18 mouse cellular contexts compared by ENCODE assay signal in genomic region chr4:120126047-120126446, GRCm38 (mm10). TPM values are rescaled to one million over a fixed set of nuclear protein-coding genes. Genes with fewer than 3 reads are reported as not detected.
DNase-seq lines count a peak whose midpoint lies in the region; ATAC-seq and TF ChIP-seq lines count a peak whose summit lies in the region.
"Had no signal": no experiment of that assay in that cellular context is flagged by ENCODE, and none has a peak within 500 bp of the region (broad histone marks: within the 10 kb centered on the region; RNA-seq: fewer than 3 reads in every experiment).

No protein-coding gene starts in this region.

- no peaks in the 10 kb centered on the region for H3K79me2 ChIP-seq in liver, adult 2 months (ENCODE audit: control insufficient read depth, insufficient read depth, low read length)

- TF ChIP-seq CTCF in liver, adult 2 months (IDR thresholded peaks at IDR 0.05; ENCODE audit: low read depth, low read length) = no peak

- H3K9me3 ChIP-seq in liver, embryonic 11.5 days (ENCODE audit: control insufficient read depth, low read length) = no peaks in the 10 kb centered on the region
- H3K9me3 ChIP-seq: forebrain, embryonic 10.5 days; heart, embryonic 15.5 days; megakaryocyte, embryonic 14.5 days had no signal

- peak; percentile 48 for DNase-seq in adrenal gland, postnatal 14 days
- no peak for DNase-seq in adrenal gland, adult 8-10 months
- DNase-seq in liver, adult 2 months (ENCODE audit: extremely low read depth, low read depth, low spot score) = peak; percentile 72
- no peak for DNase-seq in liver, embryonic 11.5 days (ENCODE audit: low spot score)
- DNase-seq in heart, postnatal 14 days = peak; percentile 49 to 69
- peak; percentile 34 for DNase-seq in telencephalon, adult 2 months (ENCODE audit: low read depth, low spot score)
- no peak for DNase-seq in urinary bladder, postnatal 14 days (ENCODE audit: low spot score)
- no peak for DNase-seq in embryo, embryonic 10 days (ENCODE audit: low spot score)
- DNase-seq: kidney, adult 11 months; lung, adult 18-20 months; spleen, adult 18-20 months; thymus, postnatal 4 days had no signal

- WGBS in liver, adult 2 months = 44% methylated on average over 6 of the region's 6 CpGs
- WGBS in liver, embryonic 11.5 days = 86% methylated on average over 6 of the region's 6 CpGs

- H3K4me1 ChIP-seq in liver, adult 2 months (ENCODE audit: control insufficient read depth, insufficient read depth, low read length) = 0 out of 2 replicates have a peak, but pooled peaks cover 4% of the 10 kb centered on the region
- no peaks in the 10 kb centered on the region for H3K4me1 ChIP-seq in liver, embryonic 11.5 days (replicated peaks; ENCODE audit: control insufficient read depth, insufficient read depth, low read length)
- H3K4me1 ChIP-seq: megakaryocyte, embryonic 14.5 days had no signal

- H3K27ac ChIP-seq in liver, adult 2 months (replicated peaks; ENCODE audit: insufficient read depth, low read depth, low read length) = no peak overlapping the region
- no peak overlapping the region for H3K27ac ChIP-seq in liver, embryonic 11.5 days (ENCODE audit: low read depth, low read length)
- H3K27ac ChIP-seq: forebrain, embryonic 10.5 days; heart, embryonic 15.5 days had no signal

- no peak overlapping the region for H3K9ac ChIP-seq in liver, adult 2 months (ENCODE audit: low read depth, low read length)
- H3K9ac ChIP-seq in liver, embryonic 11.5 days (ENCODE audit: low read depth, low read length) = no peak overlapping the region
- H3K9ac ChIP-seq: heart, embryonic 15.5 days had no signal

- no peaks in the 10 kb centered on the region for H3K36me3 ChIP-seq in liver, adult 2 months (ENCODE audit: control insufficient read depth, insufficient read depth, low read length)
- no peaks in the 10 kb centered on the region for H3K36me3 ChIP-seq in liver, embryonic 11.5 days (ENCODE audit: control insufficient read depth, insufficient read depth, low read length)
- H3K36me3 ChIP-seq: forebrain, embryonic 10.5 days; heart, embryonic 15.5 days had no signal

- no peak for ATAC-seq in liver, embryonic 11.5 days (replicated peaks; ENCODE audit: low FRiP score)

- H3K4me3 ChIP-seq in liver, adult 2 months (ENCODE audit: insufficient read depth, low read depth, low read length) = no peak overlapping the region
- no peak overlapping the region for H3K4me3 ChIP-seq in liver, embryonic 11.5 days (ENCODE audit: low read depth, low read length)
- H3K4me3 ChIP-seq: forebrain, embryonic 10.5 days; heart, embryonic 15.5 days; megakaryocyte, embryonic 14.5 days had no signal

- no peaks in the 10 kb centered on the region for H3K27me3 ChIP-seq in liver, adult 2 months (ENCODE audit: control insufficient read depth, insufficient read depth, low read length)
- no peaks in the 10 kb centered on the region for H3K27me3 ChIP-seq in liver, embryonic 11.5 days (replicated peaks; ENCODE audit: control insufficient read depth, insufficient read depth, low read length)
- H3K27me3 ChIP-seq: heart, embryonic 15.5 days had no signal

- intact Hi-C loops in heart, postnatal 14 days (cut with DNase I) = loop anchor here (5.0 kb wide), 1 partner anchor 209 kb away; no protein-coding TSS in a partner anchor

- no peak overlapping the region for H3K4me2 ChIP-seq in liver, embryonic 11.5 days
- H3K4me2 ChIP-seq: heart, embryonic 15.5 days had no signal

- TF ChIP-seq POLR2A in liver, adult 2 months (IDR thresholded peaks at IDR 0.05; ENCODE audit: extremely low read depth, insufficient read depth, low read length) = no peak

RNA-seq across cellular contexts. Expression of gene Edn2, which starts 35.0 kb away (rescaled TPM):
- not detected in 2 replicates for total RNA-seq in adrenal gland, postnatal 14 days (2021)
- not detected for total RNA-seq in adrenal gland, adult 8-10 months (2022)
- not detected in 2 replicates for total RNA-seq in liver, adult 2 months (2014; rRNA removed)
- not detected in 2 replicates for polyA plus RNA-seq in liver, adult 2 months (2012; rRNA removed)
- 0.25 and 0.59 TPM in 2 replicates for polyA plus RNA-seq in liver, embryonic 11.5 days (2014; fragmentation: Nextera tagmentation; extraction: Ambion mirVana)
- not detected for total RNA-seq in heart, postnatal 14 days (2021)
- total RNA-seq: layer of hippocampus, adult 8-10 months; MEL had no signal
- polyA plus RNA-seq: forebrain, embryonic 10.5 days; neural tube, embryonic 11.5 days had no signal

Comparison
In these comparisons a context has a peak if more than half of its experiments do, and no peak if none do; other contexts are left out.
1. DNase-seq: peak in adrenal gland, postnatal 14 days (single experiment), liver, adult 2 months (single experiment), heart, postnatal 14 days (2 of 2) and telencephalon, adult 2 months (single experiment); none in adrenal gland, adult 8-10 months (single experiment), liver, embryonic 11.5 days (single experiment), urinary bladder, postnatal 14 days (single experiment) and embryo, embryonic 10 days (single experiment).